ENCODE assay signal across 23 mouse cellular contexts in genomic region chr13:97640236-97640635, GRCm38 (mm10).
DNase-seq lines count a peak whose midpoint lies in the region; ATAC-seq lines count a peak whose summit lies in the region.
"Had no signal": no experiment of that assay in that cellular context is flagged by ENCODE, and none has a peak within 500 bp of the region (broad histone marks: within the 10 kb centered on the region; RNA-seq: fewer than 3 reads in every experiment).

No protein-coding gene starts in this region.

- intact Hi-C loops in heart, postnatal 36 days (cut with DNase I) = no loop called here

- H3K4me1 ChIP-seq in heart, embryonic 10.5 days = peaks cover 39% of the 10 kb centered on the region
- H3K4me1 ChIP-seq in heart, embryonic 11.5 days (ENCODE audit: control insufficient read depth, insufficient read depth, low read length) = peaks cover 21% of the 10 kb centered on the region
- peaks cover 6 to 8% of the 10 kb centered on the region in 2 experiments for H3K4me1 ChIP-seq in heart, embryonic 14.5 days (ENCODE audit: control insufficient read depth in 2 of 2, insufficient read depth in 2 of 2, low read length in 2 of 2)

- H3K9me3 ChIP-seq in heart, embryonic 10.5 days = no peaks in the 10 kb centered on the region
- H3K9me3 ChIP-seq in heart, embryonic 11.5 days (replicated peaks; ENCODE audit: control insufficient read depth, low read length) = no peaks in the 10 kb centered on the region
- H3K9me3 ChIP-seq in heart, embryonic 14.5 days (ENCODE audit: control insufficient read depth, low read length) = no peaks in the 10 kb centered on the region
- H3K9me3 ChIP-seq: embryonic facial prominence, embryonic 15.5 days; forebrain, embryonic 12.5 days had no signal

- DNase-seq in heart, embryonic 10.5 days (ENCODE audit: low spot score) = peak; percentile 71
- DNase-seq in heart, postnatal 36 days = no peak
- DNase-seq in testis, postnatal 10 days (ENCODE audit: low spot score) = peak; percentile 32
- DNase-seq in testis, postnatal 14 days (ENCODE audit: low spot score) = peak; percentile 70
- DNase-seq in ovary, adult 18-20 months (ENCODE audit: low spot score) = no peak
- DNase-seq: adrenal gland, adult 2 months; adrenal gland, postnatal 10 days; adrenal gland, postnatal 25 days; cerebellum, adult 11 months; cerebellum, adult 18-20 months; cerebellum, adult 8-10 months; cerebellum, adult 9-11 months; cerebellum, postnatal 14 days; cerebellum, postnatal 36 days; embryo, embryonic 11 days had no signal

- WGBS in heart, embryonic 10.5 days = 34% methylated on average over 3 of the region's 3 CpGs
- 28% methylated on average over 3 of the region's 3 CpGs for whole genome bisulfite sequencing in heart, embryonic 11.5 days (ENCODE audit: insufficient replicate concordance)
- WGBS in heart, embryonic 14.5 days = 15% methylated on average over 3 of the region's 3 CpGs

- peaks cover 2% of the 10 kb centered on the region; the same call in 1 of the 2 replicates for H3K36me3 ChIP-seq in heart, embryonic 10.5 days
- H3K36me3 ChIP-seq in heart, embryonic 11.5 days (ENCODE audit: control insufficient read depth, insufficient read depth, low read length) = no peaks in the 10 kb centered on the region
- no peaks in the 10 kb centered on the region for H3K36me3 ChIP-seq in heart, embryonic 14.5 days (ENCODE audit: control insufficient read depth, insufficient read depth, low read length)
- H3K36me3 ChIP-seq: embryonic facial prominence, embryonic 13.5 days; embryonic facial prominence, embryonic 15.5 days; forebrain, embryonic 10.5 days; forebrain, embryonic 12.5 days had no signal

- no peak overlapping the region for H3K4me3 ChIP-seq in heart, embryonic 10.5 days
- no peak overlapping the region for H3K4me3 ChIP-seq in heart, embryonic 11.5 days (ENCODE audit: low read depth, low read length)
- no peak overlapping the region for H3K4me3 ChIP-seq in heart, embryonic 14.5 days (ENCODE audit: control insufficient read depth in 1 of 2, insufficient read depth in 1 of 2, low read depth in 1 of 2, low read length in 2 of 2)
- H3K4me3 ChIP-seq: embryonic facial prominence, embryonic 13.5 days; embryonic facial prominence, embryonic 15.5 days; erythroblast, embryonic 14.5 days; forebrain, embryonic 10.5 days; forebrain, embryonic 12.5 days had no signal

- H3K4me2 ChIP-seq in heart, embryonic 11.5 days = no peak overlapping the region
- H3K4me2 ChIP-seq in heart, embryonic 14.5 days (ENCODE audit: low read length) = 0 out of 2 replicates have a peak overlapping the region, but pooled peaks have one; percentile 8
- H3K4me2 ChIP-seq: embryonic facial prominence, embryonic 13.5 days; embryonic facial prominence, embryonic 15.5 days; forebrain, embryonic 12.5 days had no signal

- peak overlapping the region; percentile 75 for H3K27ac ChIP-seq in heart, embryonic 10.5 days
- no peak overlapping the region for H3K27ac ChIP-seq in heart, embryonic 11.5 days (ENCODE audit: low read depth, low read length)
- H3K27ac ChIP-seq in heart, embryonic 14.5 days (replicated peaks in 1 of 2; ENCODE audit: control insufficient read depth in 1 of 2, insufficient read depth in 1 of 2, low read depth in 2 of 2, low read length in 2 of 2) = no peak overlapping the region
- H3K27ac ChIP-seq: embryonic facial prominence, embryonic 13.5 days; embryonic facial prominence, embryonic 15.5 days; forebrain, embryonic 10.5 days; forebrain, embryonic 12.5 days had no signal

- no peak for ATAC-seq in heart, embryonic 11.5 days (replicated peaks; ENCODE audit: insufficient number of reproducible peaks, low FRiP score, low TSS enrichment)
- ATAC-seq in heart, embryonic 14.5 days (ENCODE audit: insufficient number of reproducible peaks, insufficient read depth, low FRiP score, low read depth) = no peak
- ATAC-seq: forebrain, embryonic 14.5 days had no signal

- H3K27me3 ChIP-seq in heart, embryonic 10.5 days (ENCODE audit: insufficient read depth, poor library complexity, severe bottlenecking) = no peaks in the 10 kb centered on the region
- H3K27me3 ChIP-seq in heart, embryonic 11.5 days (ENCODE audit: control insufficient read depth, insufficient read depth, low read length) = no peaks in the 10 kb centered on the region
- H3K27me3 ChIP-seq in heart, embryonic 14.5 days (ENCODE audit: control insufficient read depth, insufficient read depth, low read length) = no peaks in the 10 kb centered on the region
- H3K27me3 ChIP-seq: embryonic facial prominence, embryonic 13.5 days; embryonic facial prominence, embryonic 15.5 days; forebrain, embryonic 12.5 days had no signal

- H3K9ac ChIP-seq in heart, embryonic 11.5 days (ENCODE audit: low read depth, low read length) = no peak overlapping the region
- H3K9ac ChIP-seq in heart, embryonic 14.5 days (ENCODE audit: low read length) = no peak overlapping the region
- H3K9ac ChIP-seq: embryonic facial prominence, embryonic 13.5 days; embryonic facial prominence, embryonic 15.5 days; forebrain, embryonic 12.5 days had no signal

Comparison
In these comparisons a context has a peak if more than half of its experiments do, and no peak if none do; other contexts are left out.
1. DNase-seq: peak in heart, embryonic 10.5 days (single experiment), testis, postnatal 10 days (single experiment) and testis, postnatal 14 days (single experiment); none in heart, postnatal 36 days (0 of 2) and ovary, adult 18-20 months (single experiment).